Mouse (Mus musculus) hindbrain, embryonic 16.5 days (tissue): ENCODE results near the gene Mob4. TPM values are rescaled to one million over a fixed set of nuclear protein-coding genes. Genes with fewer than 3 reads are reported as not detected.

Experiments used
- ATAC-seq: fragments of 200-750 bp; cut with Nextera tagmentation; 2 replicates; pipeline ENCODE4 v1.8.0; 2017; ENCODE audit warnings: moderate TSS enrichment, moderate library complexity
- H3K27ac ChIP-seq: fragments of 300-500 bp; sonication (generic); 2 replicates; pipeline ENCODE4 v1.5.1; 2014; ENCODE audit warnings: low read depth, mild to moderate bottlenecking, control low read depth, low read length, moderate library complexity
- H3K27me3 ChIP-seq: fragments of 300-500 bp; sonication (generic); replicated peaks from 2 replicates; pipeline ENCODE4 v1.6.1; 2014; ENCODE audit warnings: low read length; ENCODE audit not compliant: control insufficient read depth, insufficient read depth
- H3K36me3 ChIP-seq: fragments of 300-500 bp; sonication (generic); 2 replicates; pipeline ENCODE4 v1.6.1; 2014; ENCODE audit warnings: mild to moderate bottlenecking, low read length, moderate library complexity, mixed read lengths; ENCODE audit not compliant: control insufficient read depth, insufficient read depth
- H3K4me1 ChIP-seq: fragments of 300-500 bp; sonication (generic); 2 replicates; pipeline ENCODE4 v1.6.1; 2014; ENCODE audit warnings: low read depth, low read length; ENCODE audit not compliant: control insufficient read depth, insufficient read depth
- H3K4me2 ChIP-seq: fragments of 300-500 bp; sonication (generic); 2 replicates; pipeline ENCODE4 v1.6.1; 2014; ENCODE audit warnings: mild to moderate bottlenecking, low read length, control low read depth, moderate library complexity
- H3K4me3 ChIP-seq: fragments of 300-500 bp; sonication (generic); 2 replicates; pipeline ENCODE4 v1.5.1; 2014; ENCODE audit warnings: mild to moderate bottlenecking, low read length, control low read depth, moderate library complexity
- H3K9ac ChIP-seq: fragments of 300-500 bp; sonication (generic); 2 replicates; pipeline ENCODE4 v1.6.1; 2014; ENCODE audit warnings: low read depth, mild to moderate bottlenecking, control low read depth, low read length, moderate library complexity
- H3K9me3 ChIP-seq: fragments of 300-500 bp; sonication (generic); 2 replicates; pipeline ENCODE4 v1.6.1; 2014; ENCODE audit warnings: mild to moderate bottlenecking, low read length, moderate library complexity; ENCODE audit not compliant: control insufficient read depth
- WGBS: fragments of 180-500 bp; shearing (Covaris S2); extraction: QIAGEN DNeasy Blood & Tissue Kit; methylation state at CpG from one replicate; pipeline ENCODE4 v1.1.7; 2014; 5-methylcytosine and 5-hydroxymethylcytosine counted together
- polyA plus RNA-seq: library from polyadenylated mRNA; unstranded; fragments of >200 nt; fragmentation: Nextera tagmentation; extraction: Ambion mirVana; gene quantifications from 2 replicates; pipeline ENCODE4 v1.2.1, GENCODE M21; 2015

The Mob4 gene
- polyA plus RNA-seq: 158 and 160 TPM in 2 replicates

DNA sequence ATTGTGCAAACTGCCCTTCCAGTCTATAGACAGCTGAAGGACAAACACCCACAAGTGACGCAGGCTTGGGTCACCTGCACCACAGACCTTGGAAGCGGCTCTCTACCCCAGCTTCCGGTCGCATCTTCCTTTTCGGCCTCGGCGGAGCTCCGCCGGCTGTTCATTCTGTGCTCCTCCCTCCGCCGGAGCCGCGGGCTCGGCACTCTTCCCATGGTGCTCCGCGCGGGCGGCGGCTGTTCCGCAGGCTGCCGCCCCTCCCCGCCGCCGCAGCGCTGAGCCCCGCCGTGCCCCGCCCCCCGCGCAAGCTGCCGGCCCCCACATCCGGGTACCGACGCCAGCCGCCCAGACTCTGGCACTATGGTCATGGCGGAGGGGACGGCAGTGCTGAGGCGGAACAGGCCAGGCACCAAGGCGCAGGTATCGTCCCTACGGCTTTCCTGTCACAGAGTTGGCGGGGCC, at the start of gene Mob4:
TSS of gene Mob4 (plus strand) at position 289 of the 459 bp plus-strand sequence.
- H3K27ac ChIP-seq: peak within 1 kb of the TSS; percentile 98
- under 1% methylated on average over 36 of the region's 42 CpGs for WGBS
- H3K4me3 ChIP-seq: peak within 1 kb of the TSS; percentile 100
- no peaks in the 10 kb centered on the region for H3K36me3 ChIP-seq
- no peaks in the 10 kb centered on the region for H3K9me3 ChIP-seq
- peak within 1 kb of the TSS; percentile 65 for H3K4me2 ChIP-seq
- peak; percentile 98 for ATAC-seq
- H3K9ac ChIP-seq: peak within 1 kb of the TSS; percentile 100
- H3K4me1 ChIP-seq: peaks cover 14% of the 10 kb centered on the region
- no peaks in the 10 kb centered on the region for H3K27me3 ChIP-seq

DNA sequence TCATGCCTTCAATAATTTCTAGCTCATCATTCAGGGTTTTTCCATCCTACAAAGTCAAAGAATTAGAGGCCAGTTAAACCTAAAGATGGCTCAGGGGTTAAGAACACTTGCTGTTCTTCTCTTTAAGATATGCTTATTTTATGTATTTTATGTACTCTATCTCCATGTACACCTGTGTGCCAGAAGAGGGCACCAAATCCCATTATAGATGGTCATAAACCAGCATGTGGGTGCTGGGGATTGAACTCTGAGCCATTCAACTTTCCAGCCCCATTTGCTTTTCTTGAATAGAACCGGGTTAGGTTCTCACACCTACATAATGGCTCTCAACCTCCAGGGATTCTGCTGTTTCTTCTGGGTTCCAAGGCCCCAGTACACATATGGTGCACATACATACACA, 48.9 kb upstream of the Mob4 start:
- Histone ChIP-seq H3K9ac (no peak overlapping the region), H3K27ac (no peak overlapping the region), H3K4me2 (no peak overlapping the region), H3K27me3 (no peaks in the 10 kb centered on the region), H3K36me3 (peaks cover 48% of the 10 kb centered on the region), H3K4me1 (peaks cover 22% of the 10 kb centered on the region), H3K9me3 (no peaks in the 10 kb centered on the region; the same call in 1 of the 2 replicates), H3K4me3 (no peak overlapping the region)
- ATAC-seq: no peak
- WGBS: 82% methylated on average over 1 of the region's 1 CpGs

DNA sequence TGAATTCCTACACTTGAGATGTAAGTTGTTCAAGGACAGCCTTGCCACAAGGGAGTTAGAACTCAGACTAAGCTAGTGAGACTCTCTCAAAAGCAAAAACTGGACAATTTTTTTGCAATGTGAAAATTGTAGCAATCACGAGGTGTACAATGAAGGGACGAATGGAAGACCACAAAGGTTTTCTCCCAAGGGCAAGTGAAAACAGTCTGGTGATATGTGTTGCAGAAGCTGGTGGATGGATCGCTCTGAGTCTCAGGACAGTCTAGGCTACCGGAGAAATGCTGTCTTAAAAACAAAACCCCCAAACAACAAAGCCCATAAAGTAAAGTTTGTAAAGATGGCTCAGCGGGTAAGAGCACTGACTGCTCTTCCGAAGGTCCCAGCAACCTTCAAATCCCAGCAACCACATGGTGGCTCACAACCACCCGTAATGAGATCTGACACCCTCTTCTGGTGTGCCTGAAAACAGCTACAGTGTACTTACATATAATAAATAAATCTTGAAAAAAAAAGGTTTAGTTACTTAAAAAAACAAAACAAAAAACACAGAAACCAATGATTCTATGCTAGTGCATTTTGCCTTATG, 45.2 kb upstream of the Mob4 start:
- no peak overlapping the region for H3K27ac ChIP-seq
- H3K36me3 ChIP-seq: peaks cover 29% of the 10 kb centered on the region
- H3K4me3 ChIP-seq: no peak overlapping the region
- 51% methylated on average over 7 of the region's 7 CpGs for WGBS
- peaks cover 32% of the 10 kb centered on the region for H3K4me1 ChIP-seq
- no peak for ATAC-seq
- no peaks in the 10 kb centered on the region for H3K27me3 ChIP-seq
- peak overlapping the region; percentile 90 for H3K4me2 ChIP-seq
- no peak overlapping the region for H3K9ac ChIP-seq
- no peaks in the 10 kb centered on the region; the same call in 1 of the 2 replicates for H3K9me3 ChIP-seq

DNA sequence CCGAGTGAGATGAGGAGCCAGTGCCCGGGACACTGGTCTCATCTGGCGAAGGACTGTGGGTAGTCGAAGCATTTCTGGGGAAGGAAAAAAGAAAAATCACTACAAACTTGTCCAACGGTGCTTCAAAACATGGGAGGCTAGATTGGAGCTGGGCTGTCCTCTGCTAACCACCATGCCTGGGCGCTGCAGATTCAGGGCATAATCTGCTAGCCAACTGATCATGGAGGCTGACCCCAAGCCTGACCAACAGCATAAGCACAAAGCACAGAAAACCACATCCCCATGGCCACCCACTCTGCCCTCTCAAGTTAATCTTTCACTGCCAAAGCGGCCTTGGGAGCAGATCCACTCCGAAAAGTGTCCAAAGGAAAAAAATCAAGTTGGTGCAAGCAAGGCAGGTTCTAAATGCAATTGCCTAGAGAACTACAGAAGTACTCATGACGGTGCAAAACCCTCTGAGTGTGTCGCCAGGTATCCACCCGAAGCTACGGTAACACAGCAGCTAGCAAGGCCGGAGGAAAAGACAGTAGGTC, 44.1 kb upstream of the Mob4 start:
- Histone ChIP-seq H3K36me3 (peaks cover 27% of the 10 kb centered on the region), H3K9ac (peak overlapping the region; percentile 89), H3K4me3 (peak overlapping the region; percentile 89)

DNA sequence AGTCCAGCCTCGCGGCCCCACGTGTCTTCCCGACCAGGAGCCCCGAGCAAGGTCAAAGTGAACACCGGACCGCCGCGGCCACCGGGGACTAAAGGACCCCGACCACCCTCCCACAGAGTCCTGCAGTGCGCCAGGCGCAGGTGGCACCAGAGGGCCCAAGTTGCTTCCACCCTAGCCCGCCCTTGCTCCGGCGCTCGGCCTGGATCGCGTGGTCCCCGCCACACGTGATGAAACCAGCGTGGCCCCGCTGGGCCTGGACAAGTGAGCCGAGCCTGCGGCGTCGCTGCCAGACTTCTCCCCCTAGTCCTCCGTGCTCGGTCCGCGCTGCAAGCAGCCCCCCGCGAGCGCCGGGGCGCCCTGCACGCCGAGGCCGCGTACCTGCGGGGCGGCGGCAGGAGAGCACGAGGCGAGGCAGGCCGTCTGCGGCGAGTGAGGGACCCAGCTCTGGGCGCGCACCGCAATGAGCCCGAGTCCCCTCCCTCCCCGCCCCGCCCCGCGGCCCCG, 43.6 kb upstream of the Mob4 start:
- ATAC-seq: peak; percentile 64
- H3K36me3 ChIP-seq: peaks cover 25% of the 10 kb centered on the region

More for the DNA sequence above, 44.1 kb upstream of the Mob4 start:
- no peak for ATAC-seq
- Histone ChIP-seq H3K9me3 (no peaks in the 10 kb centered on the region; the same call in 1 of the 2 replicates), H3K27ac (peak overlapping the region; percentile 95), H3K4me1 (peaks cover 32% of the 10 kb centered on the region), H3K4me2 (peak overlapping the region; percentile 90), H3K27me3 (no peaks in the 10 kb centered on the region)
- WGBS: 1% methylated on average over 13 of the region's 13 CpGs

DNA sequence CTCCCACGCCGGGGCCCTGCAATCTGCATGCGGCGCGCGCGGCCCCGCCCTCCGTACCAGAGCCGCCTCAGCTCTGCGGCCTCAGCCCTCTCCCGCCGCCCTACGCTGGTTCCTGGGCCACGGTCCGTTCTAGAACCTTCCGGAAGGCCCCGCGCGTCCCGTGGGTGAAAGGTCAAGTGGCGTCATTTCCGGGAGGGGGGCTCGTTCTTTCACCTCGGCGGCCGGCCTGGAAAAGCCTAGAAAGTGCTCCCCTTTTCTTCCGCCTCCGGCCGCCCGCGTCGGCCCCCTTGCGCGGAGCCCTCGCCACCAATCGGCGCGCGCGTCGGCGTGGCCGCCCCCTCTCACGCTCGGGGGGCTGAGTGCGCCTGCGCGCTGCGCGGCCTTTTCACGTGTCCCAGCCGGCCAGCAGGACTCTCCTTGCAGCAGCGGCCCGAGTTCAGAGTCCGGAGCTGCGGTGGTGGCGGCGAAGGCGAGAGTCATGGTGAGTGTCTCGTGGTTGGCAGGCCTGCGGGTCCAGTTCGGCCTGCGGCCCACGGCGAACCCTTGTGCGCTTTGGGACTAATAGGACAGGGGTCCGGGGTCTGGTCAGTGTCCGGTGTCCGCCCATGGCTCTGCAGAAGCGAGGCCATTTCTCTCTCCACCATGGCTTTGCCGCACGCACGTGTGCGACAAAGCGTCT, 43.0 kb upstream of the Mob4 start, which contains the start of the genes Hspe1 and Hspd1:
TSS of gene Hspe1 (plus strand) at position 201 of the 679 bp plus-strand sequence.
TSS of gene Hspd1 (minus strand) at position 312 of the 679 bp plus-strand sequence.
- Histone ChIP-seq H3K27ac (peak within 1 kb of the TSS; percentile 95), H3K9ac (peak within 1 kb of the TSS; percentile 89), H3K4me1 (peaks cover 32% of the 10 kb centered on the region), H3K27me3 (no peaks in the 10 kb centered on the region), H3K4me3 (peak within 1 kb of the TSS; percentile 89), H3K4me2 (peak within 1 kb of the TSS; percentile 90), H3K36me3 (peaks cover 20% of the 10 kb centered on the region), H3K9me3 (no peaks in the 10 kb centered on the region)
- ATAC-seq: peak; percentile 98
- under 1% methylated on average over 59 of the region's 76 CpGs for WGBS

More for the DNA sequence above, 43.6 kb upstream of the Mob4 start:
- WGBS: under 1% methylated on average over 54 of the region's 57 CpGs
- Histone ChIP-seq H3K4me1 (peaks cover 32% of the 10 kb centered on the region), H3K27ac (peak overlapping the region; percentile 95), H3K4me2 (peak overlapping the region; percentile 90), H3K27me3 (no peaks in the 10 kb centered on the region), H3K9ac (peak overlapping the region; percentile 89), H3K4me3 (peak overlapping the region; percentile 89), H3K9me3 (no peaks in the 10 kb centered on the region)

DNA sequence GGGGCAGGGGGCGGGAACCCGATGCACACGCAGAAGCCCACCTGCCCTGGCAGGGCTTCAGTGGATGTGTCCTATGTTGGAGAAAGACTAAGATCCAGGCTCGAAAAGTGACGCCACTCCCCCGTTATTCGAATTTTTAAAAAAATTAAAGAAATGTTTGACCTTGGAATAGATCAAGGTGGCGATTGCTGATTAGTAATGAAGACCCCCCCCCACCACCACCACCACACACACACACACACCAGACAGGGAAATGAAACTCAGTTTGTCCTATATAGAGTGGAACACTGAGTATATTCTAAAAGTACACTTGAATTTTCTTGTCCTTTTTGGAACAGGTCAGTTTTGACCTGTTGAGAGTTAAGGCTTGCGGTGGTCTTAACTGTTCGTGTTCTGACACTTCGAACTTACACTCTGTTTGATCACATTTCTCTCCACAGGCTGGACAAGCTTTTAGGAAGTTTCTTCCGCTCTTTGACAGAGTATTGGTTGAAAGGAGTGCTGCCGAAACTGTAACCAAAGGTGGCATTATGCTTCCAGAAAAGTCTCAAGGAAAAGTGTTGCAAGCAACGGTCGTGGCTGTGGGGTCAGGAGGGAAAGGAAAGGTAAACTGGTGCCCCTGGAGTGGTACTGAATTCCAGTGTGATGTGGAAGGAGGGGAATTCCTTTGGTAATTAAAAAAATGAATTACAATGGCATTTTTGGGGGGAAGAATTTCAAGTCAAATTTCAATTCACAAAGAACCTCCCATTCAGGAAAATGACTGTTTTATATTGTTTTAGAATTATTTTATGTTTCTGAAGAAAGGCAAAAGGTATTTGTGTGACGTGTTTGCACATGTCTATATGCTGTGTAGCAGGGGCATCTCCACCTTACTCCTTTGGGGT, 42.2 kb upstream of the Mob4 start:
- H3K36me3 ChIP-seq: peaks cover 12% of the 10 kb centered on the region; the same call in 1 of the 2 replicates
- peak overlapping the region; percentile 95 for H3K27ac ChIP-seq
- ATAC-seq: no peak
- 6% methylated on average over 16 of the region's 16 CpGs for whole genome bisulfite sequencing
- no peaks in the 10 kb centered on the region for H3K9me3 ChIP-seq
- peaks cover 31% of the 10 kb centered on the region for H3K4me1 ChIP-seq
- no peaks in the 10 kb centered on the region for H3K27me3 ChIP-seq
- peak overlapping the region; percentile 89 for H3K4me3 ChIP-seq
- peak overlapping the region; percentile 79 for H3K4me2 ChIP-seq
- peak overlapping the region; percentile 89 for H3K9ac ChIP-seq

DNA sequence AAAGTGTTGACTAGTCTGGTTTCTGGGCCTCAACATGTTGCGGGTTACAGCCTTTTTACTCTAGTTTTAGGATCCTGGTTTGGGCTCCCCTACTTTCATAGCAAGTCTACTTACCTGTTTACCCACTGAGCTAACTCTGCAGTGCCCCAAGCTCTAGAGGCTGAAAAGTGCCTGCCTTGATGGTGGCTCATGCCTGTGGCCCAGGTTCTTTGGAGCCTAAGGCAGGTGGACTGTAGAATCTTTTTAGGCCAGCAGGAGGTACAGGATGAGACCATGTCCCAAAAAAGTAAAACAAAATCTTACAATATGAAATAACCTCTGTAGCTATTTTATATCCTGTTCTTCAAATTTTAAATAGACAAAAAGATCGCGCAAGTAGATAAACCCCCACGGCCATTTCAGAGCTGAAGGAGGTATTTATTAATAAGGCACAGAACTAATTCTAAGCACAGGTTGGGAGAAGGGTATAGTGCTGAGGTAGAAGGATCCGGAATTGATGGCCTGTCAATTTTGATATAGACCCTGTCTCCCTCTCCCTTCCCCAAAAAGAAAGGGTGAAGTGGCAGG, 41.5 kb upstream of the Mob4 start:
- ATAC-seq: no peak
- peaks cover 9% of the 10 kb centered on the region; the same call in 1 of the 2 replicates for H3K36me3 ChIP-seq
- H3K4me2 ChIP-seq: peak overlapping the region; percentile 79
- H3K27me3 ChIP-seq: no peaks in the 10 kb centered on the region
- H3K4me1 ChIP-seq: peaks cover 27% of the 10 kb centered on the region
- no peak overlapping the region for H3K27ac ChIP-seq
- WGBS: 92% methylated on average over 5 of the region's 5 CpGs
- no peaks in the 10 kb centered on the region for H3K9me3 ChIP-seq
- no peak overlapping the region for H3K9ac ChIP-seq
- H3K4me3 ChIP-seq: no peak overlapping the region
